Mouse (Mus musculus): ENCODE measurements around the gene Dnajc9. TPM values are rescaled to one million over a fixed set of nuclear protein-coding genes. Genes with fewer than 3 reads are reported as not detected.

Dnajc9 gene
- polyA plus RNA-seq (2015; fragmentation: Nextera tagmentation; extraction: Ambion mirVana) = 111 and 114 TPM in 2 replicates

DNA sequence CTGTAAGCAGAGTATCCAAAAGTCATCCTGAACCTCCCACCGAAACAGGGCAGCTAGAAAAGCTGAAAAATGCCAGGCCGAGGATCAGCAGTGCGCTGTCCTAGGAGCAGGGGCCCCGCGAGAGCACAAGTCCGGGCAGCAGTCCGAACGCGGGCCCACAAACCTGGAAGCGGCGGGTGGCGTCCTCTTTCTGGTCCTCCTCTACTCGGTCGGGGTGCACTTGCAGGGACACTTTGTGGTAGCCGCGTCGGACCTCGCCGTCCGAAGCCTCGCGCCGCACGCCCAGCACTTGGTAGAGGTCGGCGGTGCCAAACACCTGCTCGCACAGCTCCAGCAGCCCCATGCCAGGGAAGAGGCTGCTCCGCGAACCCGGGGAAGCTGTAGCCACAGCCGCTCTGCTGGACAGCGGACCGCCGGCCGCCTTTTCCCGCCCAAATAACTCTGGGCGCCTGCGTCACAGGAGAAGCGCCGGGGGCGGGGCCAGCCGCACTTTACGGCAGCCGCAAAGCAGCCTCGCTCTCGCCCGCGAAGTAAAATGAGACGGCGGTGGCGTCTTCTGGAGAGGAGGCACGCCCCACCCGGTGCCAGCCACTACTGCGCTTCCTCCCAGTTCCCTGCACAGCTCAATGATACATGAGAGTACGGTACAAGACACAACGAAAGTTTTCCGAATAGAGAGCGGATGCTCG lies at the start of gene Dnajc9:
Gene Dnajc9 (minus strand): TSS at position 470 of the 689 bp plus-strand sequence.
- peak within 1 kb of the TSS; percentile 80 for H3K4me3 ChIP-seq (replicated peaks)
- WGBS (ENCODE audit: insufficient replicate concordance) = under 1% methylated on average over 59 of the region's 59 CpGs
- H3K4me1 ChIP-seq (replicated peaks) = peaks cover 46% of the 10 kb centered on the region
- peak within 1 kb of the TSS; percentile 91 for H3K9ac ChIP-seq
- peak within 1 kb of the TSS; percentile 74 for H3K4me2 ChIP-seq
- peak; percentile 63 for ATAC-seq (ENCODE audit: insufficient read depth)
- peak within 1 kb of the TSS; percentile 82 for H3K27ac ChIP-seq (replicated peaks)
- H3K27me3 ChIP-seq = no peaks in the 10 kb centered on the region
- peaks cover 51% of the 10 kb centered on the region for H3K36me3 ChIP-seq (replicated peaks)
- no peaks in the 10 kb centered on the region for H3K9me3 ChIP-seq (replicated peaks)

- Histone ChIP-seq H3K27ac (replicated peaks) (no peak overlapping the region), H3K4me3 (replicated peaks) (no peak overlapping the region), H3K9ac (no peak overlapping the region), H3K4me2 (no peak overlapping the region), H3K9me3 (replicated peaks) (no peaks in the 10 kb centered on the region), H3K4me1 (replicated peaks) (no peaks in the 10 kb centered on the region), H3K36me3 (replicated peaks) (no peaks in the 10 kb centered on the region), H3K27me3 (no peaks in the 10 kb centered on the region)
- 37% methylated on average over 6 of the region's 6 CpGs for WGBS (ENCODE audit: insufficient replicate concordance)
- no peak for ATAC-seq (ENCODE audit: insufficient read depth)
Observed at GRCm38 (mm10) chr14:20436976-20437375, 48.3 kb upstream of the Dnajc9 start.

- Histone ChIP-seq H3K4me3 (replicated peaks) (no peak overlapping the region), H3K36me3 (replicated peaks) (no peaks in the 10 kb centered on the region), H3K27me3 (no peaks in the 10 kb centered on the region), H3K4me2 (no peak overlapping the region), H3K4me1 (replicated peaks) (no peaks in the 10 kb centered on the region), H3K9ac (no peak overlapping the region), H3K9me3 (replicated peaks) (no peaks in the 10 kb centered on the region), H3K27ac (replicated peaks) (no peak overlapping the region)
- ATAC-seq (ENCODE audit: insufficient read depth) = no peak
- 73% methylated on average over 4 of the region's 4 CpGs for WGBS (ENCODE audit: insufficient replicate concordance)
Observed at GRCm38 (mm10) chr14:20432420-20432819, 43.7 kb upstream of the Dnajc9 start.

- ATAC-seq (ENCODE audit: insufficient read depth) = no peak
Observed at GRCm38 (mm10) chr14:20431726-20432125, 43.0 kb upstream of the Dnajc9 start.

DNA sequence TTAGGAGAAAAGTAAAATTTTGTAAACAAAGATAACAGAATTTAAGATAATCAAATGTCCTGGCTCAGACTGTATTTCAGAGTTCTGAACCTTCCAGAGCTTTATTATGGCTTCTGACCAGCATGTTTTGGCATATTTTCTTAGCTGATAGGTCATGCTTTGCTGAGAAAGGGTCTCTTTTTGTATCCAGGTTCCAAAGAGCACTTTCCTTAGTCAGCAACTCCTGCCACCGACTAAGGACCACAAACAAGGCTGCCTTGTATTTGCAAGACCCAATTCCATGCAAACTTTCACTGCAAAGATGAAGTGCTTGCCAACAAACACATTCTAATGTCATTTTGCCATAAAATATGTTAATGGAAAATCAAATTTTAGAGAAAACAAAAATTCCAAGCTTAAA lies 41.1 kb upstream of the Dnajc9 start:
- 47% methylated on average over 1 of the region's 1 CpGs for WGBS (ENCODE audit: insufficient replicate concordance)
- no peaks in the 10 kb centered on the region for H3K4me1 ChIP-seq (replicated peaks)

More at GRCm38 (mm10) chr14:20431726-20432125, 43.0 kb upstream of the Dnajc9 start:
- no peak overlapping the region for H3K27ac ChIP-seq (replicated peaks)
- H3K4me1 ChIP-seq (replicated peaks) = no peaks in the 10 kb centered on the region
- no peaks in the 10 kb centered on the region for H3K27me3 ChIP-seq
- H3K4me3 ChIP-seq (replicated peaks) = no peak overlapping the region
- no peaks in the 10 kb centered on the region for H3K9me3 ChIP-seq (replicated peaks)
- no peak overlapping the region for H3K4me2 ChIP-seq
- no peak overlapping the region for H3K9ac ChIP-seq
- 67% methylated on average over 6 of the region's 6 CpGs for WGBS (ENCODE audit: insufficient replicate concordance)
- H3K36me3 ChIP-seq (replicated peaks) = no peaks in the 10 kb centered on the region

DNA sequence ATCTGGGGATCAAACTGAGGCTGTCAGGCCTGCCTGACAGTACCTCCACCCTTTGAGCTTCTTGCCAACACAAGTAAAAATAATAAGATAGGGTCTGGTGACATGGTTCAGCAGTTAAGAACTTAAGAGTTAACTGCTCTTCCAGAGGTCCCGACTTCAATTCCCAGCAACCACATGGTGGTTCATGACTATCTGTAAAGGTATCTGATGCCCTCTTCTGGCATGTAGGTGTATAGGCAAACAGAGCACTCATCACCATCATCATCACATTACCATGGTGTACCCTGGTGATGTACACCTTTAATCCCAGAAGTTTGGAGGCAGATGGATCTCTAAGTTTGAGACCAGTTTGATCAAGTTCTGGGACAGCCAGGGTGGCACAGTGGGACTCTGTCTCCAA lies 39.9 kb upstream of the Dnajc9 start:
- WGBS (ENCODE audit: insufficient replicate concordance) = 31% methylated on average over 1 of the region's 1 CpGs
- no peak for ATAC-seq (ENCODE audit: insufficient read depth)

More for the DNA sequence above, 41.1 kb upstream of the Dnajc9 start:
- no peaks in the 10 kb centered on the region for H3K27me3 ChIP-seq
- no peak for ATAC-seq (ENCODE audit: insufficient read depth)
- H3K27ac ChIP-seq (replicated peaks) = no peak overlapping the region
- no peak overlapping the region for H3K9ac ChIP-seq
- H3K9me3 ChIP-seq (replicated peaks) = no peaks in the 10 kb centered on the region
- H3K36me3 ChIP-seq (replicated peaks) = no peaks in the 10 kb centered on the region
- H3K4me3 ChIP-seq (replicated peaks) = no peak overlapping the region
- H3K4me2 ChIP-seq = no peak overlapping the region

GRCm38 (mm10) chr14:20423046-20423445 lies 34.3 kb upstream of the Dnajc9 start:
- WGBS (ENCODE audit: insufficient replicate concordance) = 68% methylated on average over 6 of the region's 6 CpGs
- no peak for ATAC-seq (ENCODE audit: insufficient read depth)
- H3K4me2 ChIP-seq = no peak overlapping the region
- no peak overlapping the region for H3K27ac ChIP-seq (replicated peaks)
- H3K36me3 ChIP-seq (replicated peaks) = no peaks in the 10 kb centered on the region
- no peak overlapping the region for H3K4me3 ChIP-seq (replicated peaks)
- no peaks in the 10 kb centered on the region for H3K27me3 ChIP-seq
- no peaks in the 10 kb centered on the region for H3K9me3 ChIP-seq (replicated peaks)
- H3K9ac ChIP-seq = no peak overlapping the region
- H3K4me1 ChIP-seq (replicated peaks) = no peaks in the 10 kb centered on the region

More for the DNA sequence above, 39.9 kb upstream of the Dnajc9 start:
- H3K4me3 ChIP-seq (replicated peaks) = no peak overlapping the region
- H3K27me3 ChIP-seq = no peaks in the 10 kb centered on the region
- H3K4me1 ChIP-seq (replicated peaks) = no peaks in the 10 kb centered on the region
- no peak overlapping the region for H3K4me2 ChIP-seq
- H3K27ac ChIP-seq (replicated peaks) = no peak overlapping the region
- no peaks in the 10 kb centered on the region for H3K36me3 ChIP-seq (replicated peaks)
- no peaks in the 10 kb centered on the region for H3K9me3 ChIP-seq (replicated peaks)
- no peak overlapping the region for H3K9ac ChIP-seq

- H3K4me1 ChIP-seq (replicated peaks) = no peaks in the 10 kb centered on the region
- no peak overlapping the region for H3K4me3 ChIP-seq (replicated peaks)
- H3K27ac ChIP-seq (replicated peaks) = no peak overlapping the region
- 43% methylated on average over 7 of the region's 7 CpGs for WGBS (ENCODE audit: insufficient replicate concordance)
- H3K9ac ChIP-seq = no peak overlapping the region
- no peaks in the 10 kb centered on the region for H3K36me3 ChIP-seq (replicated peaks)
- H3K9me3 ChIP-seq (replicated peaks) = no peaks in the 10 kb centered on the region
- H3K4me2 ChIP-seq = no peak overlapping the region
- no peaks in the 10 kb centered on the region for H3K27me3 ChIP-seq
- ATAC-seq (ENCODE audit: insufficient read depth) = no peak
Observed at GRCm38 (mm10) chr14:20422257-20422656, 33.5 kb upstream of the Dnajc9 start.

DNA sequence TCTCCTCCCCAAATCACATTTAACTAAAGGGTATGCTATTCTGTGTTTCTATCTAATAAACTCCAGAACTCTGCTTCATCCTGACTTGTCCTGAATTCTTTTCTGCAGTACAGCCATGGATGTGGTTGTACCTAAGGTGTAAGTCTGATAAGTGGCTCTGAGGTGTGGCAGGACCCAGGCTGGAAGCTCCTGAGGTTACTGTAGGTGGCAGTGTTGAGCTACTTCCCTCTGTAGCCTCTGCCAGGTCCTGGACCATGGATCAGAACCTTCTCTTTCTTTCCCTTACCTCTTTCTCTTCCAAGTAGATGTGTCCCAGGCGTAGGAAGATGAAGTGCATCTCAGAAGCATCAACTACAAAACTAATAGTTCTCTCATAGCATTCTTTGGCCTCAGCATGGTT lies 11.4 kb upstream of the Dnajc9 start:
- WGBS (ENCODE audit: insufficient replicate concordance) = 40% methylated on average over 1 of the region's 1 CpGs
- H3K36me3 ChIP-seq (replicated peaks) = no peaks in the 10 kb centered on the region
- H3K27ac ChIP-seq (replicated peaks) = no peak overlapping the region
- no peaks in the 10 kb centered on the region for H3K9me3 ChIP-seq (replicated peaks)
- H3K4me1 ChIP-seq (replicated peaks) = no peaks in the 10 kb centered on the region
- no peak overlapping the region for H3K4me2 ChIP-seq
- H3K27me3 ChIP-seq = peaks cover 5% of the 10 kb centered on the region; the same call in 1 of the 2 replicates
- H3K9ac ChIP-seq = no peak overlapping the region
- H3K4me3 ChIP-seq (replicated peaks) = no peak overlapping the region
- ATAC-seq (ENCODE audit: insufficient read depth) = no peak

GRCm38 (mm10) chr14:20398864-20399263 lies 10.2 kb upstream of the Dnajc9 start:
- ATAC-seq (ENCODE audit: insufficient read depth) = no peak
- H3K9ac ChIP-seq = no peak overlapping the region

DNA sequence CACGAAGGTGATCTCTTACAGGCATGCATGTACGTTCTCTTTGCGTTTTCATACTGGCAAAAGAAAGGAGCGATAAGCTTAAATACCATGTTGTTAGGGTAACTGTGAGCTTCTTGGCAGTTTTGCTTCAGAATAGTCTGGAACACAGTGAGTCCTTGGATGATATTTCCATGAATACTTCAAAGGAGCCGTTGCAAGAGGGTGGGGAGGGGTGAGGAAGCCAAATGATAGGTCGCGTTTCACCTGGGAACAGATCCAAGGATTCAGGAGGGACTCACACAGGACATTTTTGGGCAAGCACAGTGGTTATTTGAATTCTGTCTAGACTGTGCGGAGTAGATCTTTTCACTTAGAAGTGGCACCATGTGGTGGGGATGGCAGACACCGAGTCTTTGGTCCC lies 8.5 kb upstream of the Dnajc9 start:
- 72% methylated on average over 9 of the region's 9 CpGs for WGBS (ENCODE audit: insufficient replicate concordance)
- Histone ChIP-seq H3K27ac (replicated peaks) (no peak overlapping the region), H3K27me3 (peaks cover 5% of the 10 kb centered on the region; the same call in 1 of the 2 replicates), H3K9me3 (replicated peaks) (no peaks in the 10 kb centered on the region), H3K4me3 (replicated peaks) (no peak overlapping the region), H3K36me3 (replicated peaks) (no peaks in the 10 kb centered on the region), H3K4me2 (no peak overlapping the region), H3K9ac (no peak overlapping the region), H3K4me1 (replicated peaks) (peaks cover 17% of the 10 kb centered on the region)
- ATAC-seq (ENCODE audit: insufficient read depth) = no peak

More at GRCm38 (mm10) chr14:20398864-20399263, 10.2 kb upstream of the Dnajc9 start:
- Histone ChIP-seq H3K27me3 (peaks cover 5% of the 10 kb centered on the region; the same call in 1 of the 2 replicates), H3K4me1 (replicated peaks) (peaks cover 6% of the 10 kb centered on the region), H3K36me3 (replicated peaks) (no peaks in the 10 kb centered on the region), H3K4me3 (replicated peaks) (no peak overlapping the region), H3K9me3 (replicated peaks) (no peaks in the 10 kb centered on the region), H3K4me2 (no peak overlapping the region), H3K27ac (replicated peaks) (no peak overlapping the region)
- 36% methylated on average over 4 of the region's 4 CpGs for WGBS (ENCODE audit: insufficient replicate concordance)
